Mouse (Mus musculus) urinary bladder, postnatal 4 days (tissue): ENCODE data around the gene Wdr17.

Experiments
- DNase-seq, 2 experiments: peaks; one replicate each; pipeline ENCODE4 v3.0.0; 2021 to 2022; ENCODE audit warnings: low spot score in 2 of 2

The Wdr17 gene

GRCm38 (mm10) chr8:54886987-54887785 is at the start of gene Wdr17:
Wdr17 (minus strand) TSS chr8:54887184.
- no peak for DNase-seq

- no peak for DNase-seq
Observed at GRCm38 (mm10) chr8:54932306-54932705, 45.3 kb upstream of the Wdr17 start.

GRCm38 (mm10) chr8:54924936-54925335 is 38.0 kb upstream of the Wdr17 start:
- no peak for DNase-seq

- DNase-seq = no peak
Observed at GRCm38 (mm10) chr8:54922160-54922855, 35.3 kb upstream of the Wdr17 start.

- no peak for DNase-seq
Observed at GRCm38 (mm10) chr8:54917710-54918109, 30.7 kb upstream of the Wdr17 start.

GRCm38 (mm10) chr8:54912891-54913290 is 25.9 kb upstream of the Wdr17 start:
- DNase-seq = no peak

- no peak for DNase-seq
Observed at GRCm38 (mm10) chr8:54899444-54899843, 12.5 kb upstream of the Wdr17 start.

- no peak for DNase-seq
Observed at GRCm38 (mm10) chr8:54894637-54895322, 7.8 kb upstream of the Wdr17 start.

- no peak for DNase-seq
Observed at GRCm38 (mm10) chr8:54894180-54894579, 7.2 kb upstream of the Wdr17 start.

GRCm38 (mm10) chr8:54886560-54886959 is 424 bp downstream of the Wdr17 start:
- DNase-seq = no peak

GRCm38 (mm10) chr8:54876458-54876857 is 10.5 kb downstream of the Wdr17 start:
- no peak for DNase-seq

GRCm38 (mm10) chr8:54864761-54865064 is 22.3 kb downstream of the Wdr17 start:
- DNase-seq = no peak

- DNase-seq = no peak
Observed at GRCm38 (mm10) chr8:54864038-54864760, 22.8 kb downstream of the Wdr17 start.

GRCm38 (mm10) chr8:54836029-54836959 is 50.7 kb downstream of the Wdr17 start:
- no peak for DNase-seq

GRCm38 (mm10) chr8:54829794-54830426 is 57.1 kb downstream of the Wdr17 start:
- no peak for DNase-seq

- no peak for DNase-seq
Observed at GRCm38 (mm10) chr8:54827974-54828373, 59.0 kb downstream of the Wdr17 start.

GRCm38 (mm10) chr8:54822956-54823355 is 64.0 kb downstream of the Wdr17 start:
- DNase-seq = no peak

- no peak for DNase-seq
Observed at GRCm38 (mm10) chr8:54818651-54819050, 68.3 kb downstream of the Wdr17 start.

GRCm38 (mm10) chr8:54808217-54808616 is 78.8 kb downstream of the Wdr17 start:
- DNase-seq = no peak

GRCm38 (mm10) chr8:54806173-54806572 is 80.8 kb downstream of the Wdr17 start:
- DNase-seq = no peak

- DNase-seq = no peak
Observed at GRCm38 (mm10) chr8:54792699-54793061, 94.3 kb downstream of the Wdr17 start.
